In genomic region chr15:80124651-80125050, GRCm38 (mm10) we compare ENCODE assay signal across 15 mouse cellular contexts. TPM values are rescaled to one million over a fixed set of nuclear protein-coding genes. Genes with fewer than 3 reads are reported as not detected.
"Had no signal": no experiment of that assay in that cellular context is flagged by ENCODE, and none has a peak within 500 bp of the region (broad histone marks: within the 10 kb centered on the region; RNA-seq: fewer than 3 reads in every experiment).

No protein-coding gene starts in this region.

- H3K4me2 ChIP-seq: hindbrain, embryonic 15.5 days; midbrain, embryonic 15.5 days; neural tube, embryonic 12.5 days had no signal

- H3K27ac ChIP-seq: hindbrain, embryonic 15.5 days; left cerebral cortex, adult 2 months; liver, embryonic 14.5 days; midbrain, embryonic 10.5 days; midbrain, embryonic 15.5 days; neural tube, embryonic 12.5 days had no signal

- H3K4me3 ChIP-seq: hindbrain, embryonic 15.5 days; left cerebral cortex, adult 2 months; midbrain, embryonic 10.5 days; midbrain, embryonic 15.5 days; neural tube, embryonic 12.5 days had no signal

- H3K9me3 ChIP-seq: hindbrain, embryonic 15.5 days; midbrain, embryonic 10.5 days; midbrain, embryonic 15.5 days; neural tube, embryonic 12.5 days had no signal

- ATAC-seq: intestine, postnatal 0 days; midbrain, embryonic 15.5 days had no signal

- H3K4me1 ChIP-seq: hindbrain, embryonic 15.5 days; midbrain, embryonic 10.5 days; midbrain, embryonic 15.5 days; neural tube, embryonic 12.5 days had no signal

- H3K27me3 ChIP-seq: hindbrain, embryonic 15.5 days; midbrain, embryonic 15.5 days; neural tube, embryonic 12.5 days had no signal

- DNase-seq: lung, adult 18-20 months; lung, postnatal 36 days; retina, postnatal 1 day; right cerebral cortex, postnatal 4 days; spleen, adult 18-20 months; thymus, postnatal 4 days had no signal

- H3K9ac ChIP-seq: hindbrain, embryonic 15.5 days; liver, embryonic 14.5 days; midbrain, embryonic 15.5 days; neural tube, embryonic 12.5 days had no signal

- H3K36me3 ChIP-seq: hindbrain, embryonic 15.5 days; midbrain, embryonic 10.5 days; midbrain, embryonic 15.5 days; neural tube, embryonic 12.5 days had no signal

RNA-seq across cellular contexts. Expression of gene Syngr1, which starts 33.5 kb away (rescaled TPM):
- total RNA-seq: monocyte, adult 5-6 weeks had no signal

RNA-seq across cellular contexts. Expression of gene Mgat3, which starts 48.9 kb away (rescaled TPM):
- total RNA-seq: megakaryocyte, adult 5-6 weeks; monocyte, adult 5-6 weeks had no signal
